Mouse (Mus musculus) limb, embryonic 14.5 days (tissue): ENCODE results near the gene Krt9. TPM values are rescaled to one million over a fixed set of nuclear protein-coding genes. Genes with fewer than 3 reads are reported as not detected.

Source experiments
- ATAC-seq: fragments of 200-750 bp; cut with Nextera tagmentation; 2 replicates; pipeline ENCODE4 v1.8.0; 2017; ENCODE audit warnings: low read depth, moderate number of reproducible peaks, moderate TSS enrichment; ENCODE audit not compliant: low FRiP score
- DNase-seq: peaks from one replicate; pipeline ENCODE4 v3.0.0-alpha.2; 2015; ENCODE audit warnings: low spot score
- H3K27ac ChIP-seq: fragments of 300-500 bp; sonication (generic); replicated peaks from 2 replicates; pipeline ENCODE4 v1.5.1; 2014; ENCODE audit warnings: low read depth, mild to moderate bottlenecking, low read length, moderate library complexity, mixed read lengths
- H3K27me3 ChIP-seq: fragments of 300-500 bp; sonication (generic); 2 replicates; pipeline ENCODE4 v1.6.1; 2014; ENCODE audit warnings: low read length, mixed read lengths; ENCODE audit not compliant: control insufficient read depth, insufficient read depth
- H3K36me3 ChIP-seq: fragments of 300-500 bp; sonication (generic); 2 replicates; pipeline ENCODE4 v1.6.1; 2014; ENCODE audit warnings: mild to moderate bottlenecking, low read length, moderate library complexity, mixed read lengths; ENCODE audit not compliant: control insufficient read depth, insufficient read depth
- H3K4me1 ChIP-seq: fragments of 300-500 bp; sonication (generic); 2 replicates; pipeline ENCODE4 v1.6.1; 2014; ENCODE audit warnings: antibody characterized with exemption, low read length, mixed read lengths; ENCODE audit not compliant: control insufficient read depth, insufficient read depth
- H3K4me2 ChIP-seq: fragments of 300-500 bp; sonication (generic); replicated peaks from 2 replicates; pipeline ENCODE4 v1.6.1; 2014; ENCODE audit warnings: low read depth, mild to moderate bottlenecking, low read length, moderate library complexity; ENCODE audit not compliant: severe bottlenecking
- H3K4me3 ChIP-seq: fragments of 300-500 bp; sonication (generic); replicated peaks from 2 replicates; pipeline ENCODE4 v1.5.1; 2014; ENCODE audit warnings: low read length
- H3K9ac ChIP-seq: fragments of 300-500 bp; sonication (generic); 2 replicates; pipeline ENCODE4 v1.6.1; 2014; ENCODE audit warnings: mild to moderate bottlenecking, low read depth, low read length, moderate library complexity; ENCODE audit not compliant: severe bottlenecking
- H3K9me3 ChIP-seq: fragments of 300-500 bp; sonication (generic); 2 replicates; pipeline ENCODE4 v1.6.1; 2016; ENCODE audit warnings: low read length; ENCODE audit not compliant: control insufficient read depth
- POLR2A ChIP-seq: fragments of 200-500 bp; IDR thresholded peaks from 2 replicates; pipeline ENCODE4 v1.8.0; 2012; ENCODE audit warnings: inconsistent platforms, mild to moderate bottlenecking, moderate library complexity, borderline replicate concordance; ENCODE audit not compliant: insufficient read depth, insufficient read length; ENCODE audit errors: extremely low read depth
- WGBS: fragments of 180-500 bp; shearing (Covaris S2); extraction: QIAGEN DNeasy Blood & Tissue Kit; methylation state at CpG from one replicate; pipeline ENCODE4 v1.1.7; 2014; 5-methylcytosine and 5-hydroxymethylcytosine counted together
- polyA plus RNA-seq, 2 experiments: library from polyadenylated mRNA; depleted of rRNA in 1 of 2; stranded (reverse) in 1 of 2; unstranded in 1 of 2; fragments of >200 nt; fragmentation: Nextera tagmentation in 1 of 2; extraction: Ambion mirVana in 1 of 2; gene quantifications; 2 replicates each; pipeline versions ENCODE4 v1.2.1 to v1.2.3; 2012 to 2014

Krt9 gene
- polyA plus RNA-seq, 2 experiments, result 0.39 TPM; not detected in 1

DNA sequence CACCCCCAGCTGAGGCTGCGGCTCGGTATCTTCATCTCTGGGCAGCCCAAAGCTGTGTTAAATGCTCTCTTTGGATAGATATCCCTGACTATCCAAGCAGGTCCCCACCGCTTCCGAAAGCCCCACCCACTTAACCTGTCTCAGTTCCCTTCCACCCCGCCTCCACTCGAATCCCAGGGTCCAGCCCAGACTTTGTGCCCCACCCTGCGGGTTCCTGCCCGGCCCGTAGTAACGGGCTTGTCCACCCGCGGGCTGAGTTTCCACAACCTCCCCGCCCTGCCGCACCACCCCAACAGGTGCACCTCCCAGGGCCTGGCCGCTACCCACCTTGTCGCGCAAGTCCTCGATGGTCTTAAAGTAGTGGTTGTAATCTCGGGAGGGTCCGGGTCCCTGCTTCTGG, 47.9 kb downstream of the Krt9 start:
- no peak overlapping the region for H3K9ac ChIP-seq
- H3K9me3 ChIP-seq, result no peaks in the 10 kb centered on the region
- under 1% methylated on average over 20 of the region's 20 CpGs for WGBS
- H3K4me2 ChIP-seq, result peak overlapping the region; percentile 45
- H3K4me3 ChIP-seq, result peak overlapping the region; percentile 29
- TF ChIP-seq POLR2A, result no peak
- peaks cover 10% of the 10 kb centered on the region for H3K4me1 ChIP-seq
- peaks cover 27% of the 10 kb centered on the region for H3K27me3 ChIP-seq
- H3K27ac ChIP-seq, result no peak overlapping the region
- H3K36me3 ChIP-seq, result no peaks in the 10 kb centered on the region
- DNase-seq (no peak), ATAC-seq (no peak)

DNA sequence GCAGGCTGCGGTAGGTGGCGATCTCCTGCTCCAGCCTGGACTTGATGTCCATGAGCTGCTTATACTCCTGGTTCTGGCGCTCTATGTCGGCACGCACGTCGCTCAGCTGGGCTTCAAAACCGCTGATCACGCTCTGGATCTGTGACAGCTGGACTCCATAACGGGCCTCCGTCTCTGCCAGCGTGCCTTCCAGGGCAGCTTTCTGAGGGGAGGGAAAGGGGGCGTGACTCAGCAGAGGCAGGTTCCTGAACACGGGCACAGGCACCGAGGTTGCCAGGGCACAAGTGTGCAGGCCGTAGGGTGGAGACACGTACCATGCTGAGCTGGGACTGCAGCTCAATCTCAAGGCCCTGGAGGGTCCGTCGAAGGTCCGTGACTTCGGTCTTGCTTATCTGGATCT, 52.1 kb downstream of the Krt9 start:
- no peak overlapping the region for H3K4me3 ChIP-seq
- H3K4me1 ChIP-seq, result peaks cover 11% of the 10 kb centered on the region
- no peak overlapping the region for H3K9ac ChIP-seq
- H3K27me3 ChIP-seq, result peaks cover 21% of the 10 kb centered on the region
- no peaks in the 10 kb centered on the region for H3K9me3 ChIP-seq
- ATAC-seq, result no peak
- no peak overlapping the region for H3K4me2 ChIP-seq
- no peaks in the 10 kb centered on the region for H3K36me3 ChIP-seq
- DNase-seq, result no peak
- H3K27ac ChIP-seq, result no peak overlapping the region
- WGBS, result 74% methylated on average over 21 of the region's 21 CpGs
- TF ChIP-seq POLR2A, result no peak

DNA sequence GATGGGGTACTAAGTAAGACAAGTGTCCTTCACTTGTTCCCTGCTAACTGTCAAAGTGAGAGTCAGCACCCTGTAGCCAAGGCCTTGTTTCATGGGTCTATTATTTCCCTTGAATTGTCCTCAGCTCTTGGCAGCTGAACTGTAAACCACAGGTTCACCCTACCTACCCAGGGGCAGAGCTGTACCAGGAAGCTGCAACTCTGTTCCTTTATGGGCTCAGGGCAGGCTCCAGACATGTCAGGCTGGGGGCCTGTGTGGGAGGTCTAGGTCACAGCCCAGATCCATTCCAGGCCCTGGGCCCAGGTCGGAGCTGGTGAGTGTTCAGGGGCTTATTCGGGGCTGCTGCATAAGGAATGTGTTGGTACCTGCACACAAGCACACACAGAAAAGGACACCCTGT, 53.7 kb downstream of the Krt9 start:
- TF ChIP-seq POLR2A, result no peak
- H3K27me3 ChIP-seq, result peaks cover 7% of the 10 kb centered on the region; the same call in 1 of the 2 replicates
- no peaks in the 10 kb centered on the region for H3K36me3 ChIP-seq
- no peak overlapping the region for H3K4me2 ChIP-seq
- H3K4me3 ChIP-seq, result no peak overlapping the region
- no peak for ATAC-seq
- H3K27ac ChIP-seq, result no peak overlapping the region
- 0 out of 2 replicates have a peak, but pooled peaks cover 2% of the 10 kb centered on the region for H3K4me1 ChIP-seq
- H3K9me3 ChIP-seq, result no peaks in the 10 kb centered on the region
- no peak for DNase-seq
- H3K9ac ChIP-seq, result no peak overlapping the region
- WGBS, result 40% methylated on average over 2 of the region's 2 CpGs

DNA sequence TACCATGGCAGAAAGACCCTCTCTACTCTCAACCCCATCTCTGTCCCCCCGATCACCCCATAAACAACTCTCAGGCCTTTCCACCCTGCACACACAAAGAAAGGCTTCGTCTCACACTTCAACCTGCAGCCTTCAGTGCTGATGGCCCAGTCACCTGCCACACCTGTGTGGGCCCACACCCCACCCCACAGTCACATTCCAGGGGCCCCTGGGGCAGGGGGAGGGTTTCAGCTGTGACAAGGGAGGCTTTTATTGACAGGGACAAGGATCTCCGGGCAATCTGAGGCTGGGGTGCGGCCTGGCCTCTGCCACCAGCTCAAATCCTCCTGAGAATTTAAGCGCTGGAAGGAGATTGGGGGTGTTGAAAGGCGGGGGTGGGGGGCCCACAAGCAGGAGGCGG, 54.2 kb downstream of the Krt9 start:
- 55% methylated on average over 7 of the region's 7 CpGs for WGBS
- Histone ChIP-seq H3K4me3 (no peak overlapping the region), H3K27me3 (0 out of 2 replicates have a peak, but pooled peaks cover under 1% of the 10 kb centered on the region), H3K36me3 (no peaks in the 10 kb centered on the region), H3K4me1 (0 out of 2 replicates have a peak, but pooled peaks cover 2% of the 10 kb centered on the region), H3K4me2 (no peak overlapping the region), H3K27ac (no peak overlapping the region), H3K9ac (no peak overlapping the region), H3K9me3 (no peaks in the 10 kb centered on the region)
- TF ChIP-seq POLR2A, result no peak
- ATAC-seq (no peak), DNase-seq (no peak)

DNA sequence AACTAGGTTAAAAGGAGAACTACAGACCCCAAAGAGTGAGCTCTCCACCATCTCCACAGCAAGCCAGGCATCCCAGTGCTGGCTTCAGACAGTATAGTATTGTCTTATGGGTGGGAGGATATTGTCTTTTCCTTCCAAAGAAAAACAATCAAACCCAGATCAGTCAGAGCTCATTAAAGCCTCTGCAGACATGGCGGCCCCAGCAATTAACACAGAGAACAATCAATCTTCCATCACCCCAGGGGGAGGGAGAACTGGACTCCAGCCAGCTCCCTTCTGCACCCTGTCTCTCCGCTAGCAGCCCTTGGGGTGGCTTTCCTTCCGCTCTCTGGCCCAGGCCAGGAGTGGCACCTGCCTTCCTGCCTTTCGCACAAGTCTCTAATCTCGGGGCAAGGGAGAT, 55.4 kb downstream of the Krt9 start:
- Histone ChIP-seq H3K27ac (no peak overlapping the region), H3K4me2 (no peak overlapping the region), H3K4me1 (0 out of 2 replicates have a peak, but pooled peaks cover 2% of the 10 kb centered on the region), H3K4me3 (no peak overlapping the region), H3K9ac (no peak overlapping the region), H3K27me3 (no peaks in the 10 kb centered on the region), H3K36me3 (no peaks in the 10 kb centered on the region), H3K9me3 (no peaks in the 10 kb centered on the region)
- ATAC-seq (no peak), DNase-seq (no peak)
- 36% methylated on average over 5 of the region's 5 CpGs for WGBS
- TF ChIP-seq POLR2A, result no peak

Other genes starting within 250 kb of the Krt9 start
- gene Krtap9-5, start 244.8 kb downstream of the Krt9 start, polyA plus RNA-seq (2012; rRNA removed), result not detected in 2 replicates
- gene Krtap9-5, start 244.8 kb downstream of the Krt9 start, polyA plus RNA-seq (2014; fragmentation: Nextera tagmentation; extraction: Ambion mirVana), result not detected in 2 replicates
- gene Krtap29-1, start 214.2 kb downstream of the Krt9 start, polyA plus RNA-seq (2012; rRNA removed), result 0.09 TPM in 1 of 2 replicates, not detected in the other
- not detected in 2 replicates for gene Krtap29-1, start 214.2 kb downstream of the Krt9 start, polyA plus RNA-seq (2014; fragmentation: Nextera tagmentation; extraction: Ambion mirVana)
- gene Krtap16-1, start 206.6 kb downstream of the Krt9 start, polyA plus RNA-seq (2012; rRNA removed), result not detected in 2 replicates
- 0.19 TPM in 1 of 2 replicates, not detected in the other for gene Krtap16-1, start 206.6 kb downstream of the Krt9 start, polyA plus RNA-seq (2014; fragmentation: Nextera tagmentation; extraction: Ambion mirVana)
- 0.09 and 0.19 TPM in 2 replicates for gene Krtap17-1, start 199.3 kb downstream of the Krt9 start, polyA plus RNA-seq (2012; rRNA removed)
- 0.37 TPM in 1 of 2 replicates, not detected in the other for gene Krtap17-1, start 199.3 kb downstream of the Krt9 start, polyA plus RNA-seq (2014; fragmentation: Nextera tagmentation; extraction: Ambion mirVana)
- 0.08 TPM in 1 of 2 replicates, not detected in the other for gene Krt33a, start 177.0 kb downstream of the Krt9 start, polyA plus RNA-seq (2012; rRNA removed)
- gene Krt33a, start 177.0 kb downstream of the Krt9 start, polyA plus RNA-seq (2014; fragmentation: Nextera tagmentation; extraction: Ambion mirVana), result 0.15 and 0.29 TPM in 2 replicates
- 0.31 and 0.41 TPM in 2 replicates for gene Krt33b, start 163.4 kb downstream of the Krt9 start, polyA plus RNA-seq (2012; rRNA removed)
- gene Krt33b, start 163.4 kb downstream of the Krt9 start, polyA plus RNA-seq (2014; fragmentation: Nextera tagmentation; extraction: Ambion mirVana), result 0.17 and 0.54 TPM in 2 replicates
- gene Krt34, start 151.7 kb downstream of the Krt9 start, polyA plus RNA-seq (2012; rRNA removed), result not detected in 2 replicates
- gene Krt34, start 151.7 kb downstream of the Krt9 start, polyA plus RNA-seq (2014; fragmentation: Nextera tagmentation; extraction: Ambion mirVana), result 0.11 TPM in 1 of 2 replicates, not detected in the other
- 0.04 and 0.13 TPM in 2 replicates for gene Krt31, start 142.7 kb downstream of the Krt9 start, polyA plus RNA-seq (2012; rRNA removed)
- gene Krt31, start 142.7 kb downstream of the Krt9 start, polyA plus RNA-seq (2014; fragmentation: Nextera tagmentation; extraction: Ambion mirVana), result 0.26 TPM in 1 of 2 replicates, not detected in the other
- 0.10 TPM in 1 of 2 replicates, not detected in the other for gene Krt32, start 105.0 kb downstream of the Krt9 start, polyA plus RNA-seq (2012; rRNA removed)
- 0.40 TPM in 1 of 2 replicates, not detected in the other for gene Krt32, start 105.0 kb downstream of the Krt9 start, polyA plus RNA-seq (2014; fragmentation: Nextera tagmentation; extraction: Ambion mirVana)
- gene Krt35, start 97.0 kb downstream of the Krt9 start, polyA plus RNA-seq (2012; rRNA removed), result 1.7 and 2.9 TPM in 2 replicates
- 7.0 and 7.2 TPM in 2 replicates for gene Krt35, start 97.0 kb downstream of the Krt9 start, polyA plus RNA-seq (2014; fragmentation: Nextera tagmentation; extraction: Ambion mirVana)
- gene Krt36, start 87.6 kb downstream of the Krt9 start, polyA plus RNA-seq (2012; rRNA removed), result 0.36 and 1.1 TPM in 2 replicates
- gene Krt36, start 87.6 kb downstream of the Krt9 start, polyA plus RNA-seq (2014; fragmentation: Nextera tagmentation; extraction: Ambion mirVana), result 2.9 and 5.9 TPM in 2 replicates
- 0.15 and 0.62 TPM in 2 replicates for gene Krt13, start 71.7 kb downstream of the Krt9 start, polyA plus RNA-seq (2012; rRNA removed)
- gene Krt13, start 71.7 kb downstream of the Krt9 start, polyA plus RNA-seq (2014; fragmentation: Nextera tagmentation; extraction: Ambion mirVana), result 0.54 and 1.7 TPM in 2 replicates
- gene Krt15, start 57.3 kb downstream of the Krt9 start, polyA plus RNA-seq (2012; rRNA removed), result 113 and 213 TPM in 2 replicates
- 168 and 205 TPM in 2 replicates for gene Krt15, start 57.3 kb downstream of the Krt9 start, polyA plus RNA-seq (2014; fragmentation: Nextera tagmentation; extraction: Ambion mirVana)
- 30.3 and 74.0 TPM in 2 replicates for gene Krt19, start 44.6 kb downstream of the Krt9 start, polyA plus RNA-seq (2012; rRNA removed)
- gene Krt19, start 44.6 kb downstream of the Krt9 start, polyA plus RNA-seq (2014; fragmentation: Nextera tagmentation; extraction: Ambion mirVana), result 89.1 and 105 TPM in 2 replicates
- gene Krt14, start 14.3 kb upstream of the Krt9 start, polyA plus RNA-seq (2012; rRNA removed), result 238 and 293 TPM in 2 replicates
- gene Krt14, start 14.3 kb upstream of the Krt9 start, polyA plus RNA-seq (2014; fragmentation: Nextera tagmentation; extraction: Ambion mirVana), result 480 and 495 TPM in 2 replicates
- gene Krt16, start 55.7 kb upstream of the Krt9 start, polyA plus RNA-seq (2012; rRNA removed), result 0.24 and 0.26 TPM in 2 replicates
- gene Krt16, start 55.7 kb upstream of the Krt9 start, polyA plus RNA-seq (2014; fragmentation: Nextera tagmentation; extraction: Ambion mirVana), result 0.29 and 0.61 TPM in 2 replicates
- 22.1 and 28.1 TPM in 2 replicates for gene Krt17, start 67.8 kb upstream of the Krt9 start, polyA plus RNA-seq (2012; rRNA removed)
- gene Krt17, start 67.8 kb upstream of the Krt9 start, polyA plus RNA-seq (2014; fragmentation: Nextera tagmentation; extraction: Ambion mirVana), result 75.5 and 78.5 TPM in 2 replicates
- 0.06 and 0.08 TPM in 2 replicates for gene Krt42, start 76.6 kb upstream of the Krt9 start, polyA plus RNA-seq (2012; rRNA removed)
- gene Krt42, start 76.6 kb upstream of the Krt9 start, polyA plus RNA-seq (2014; fragmentation: Nextera tagmentation; extraction: Ambion mirVana), result not detected in 2 replicates
- 229 and 342 TPM in 2 replicates for gene Eif1, start 126.6 kb upstream of the Krt9 start, polyA plus RNA-seq (2012; rRNA removed)
- 1,852 and 1,886 TPM in 2 replicates for gene Eif1, start 126.6 kb upstream of the Krt9 start, polyA plus RNA-seq (2014; fragmentation: Nextera tagmentation; extraction: Ambion mirVana)
- 0.36 and 0.74 TPM in 2 replicates for gene Gast, start 141.2 kb upstream of the Krt9 start, polyA plus RNA-seq (2012; rRNA removed)
- gene Gast, start 141.2 kb upstream of the Krt9 start, polyA plus RNA-seq (2014; fragmentation: Nextera tagmentation; extraction: Ambion mirVana), result 0.47 and 0.50 TPM in 2 replicates
- 3.8 and 4.4 TPM in 2 replicates for gene Hap1, start 162.9 kb upstream of the Krt9 start, polyA plus RNA-seq (2012; rRNA removed)
- 1.4 and 1.6 TPM in 2 replicates for gene Hap1, start 162.9 kb upstream of the Krt9 start, polyA plus RNA-seq (2014; fragmentation: Nextera tagmentation; extraction: Ambion mirVana)
- 111 and 123 TPM in 2 replicates for gene Jup, start 204.5 kb upstream of the Krt9 start, polyA plus RNA-seq (2012; rRNA removed)
- 145 and 159 TPM in 2 replicates for gene Jup, start 204.5 kb upstream of the Krt9 start, polyA plus RNA-seq (2014; fragmentation: Nextera tagmentation; extraction: Ambion mirVana)
- 120 and 160 TPM in 2 replicates for gene P3h4, start 221.6 kb upstream of the Krt9 start, polyA plus RNA-seq (2012; rRNA removed)
- gene P3h4, start 221.6 kb upstream of the Krt9 start, polyA plus RNA-seq (2014; fragmentation: Nextera tagmentation; extraction: Ambion mirVana), result 92.1 and 95.2 TPM in 2 replicates
- 251 and 316 TPM in 2 replicates for gene Fkbp10, start 222.5 kb upstream of the Krt9 start, polyA plus RNA-seq (2012; rRNA removed)
- 179 and 187 TPM in 2 replicates for gene Fkbp10, start 222.5 kb upstream of the Krt9 start, polyA plus RNA-seq (2014; fragmentation: Nextera tagmentation; extraction: Ambion mirVana)
- 131 and 140 TPM in 2 replicates for gene Nt5c3b, start 248.6 kb upstream of the Krt9 start, polyA plus RNA-seq (2012; rRNA removed)
- gene Nt5c3b, start 248.6 kb upstream of the Krt9 start, polyA plus RNA-seq (2014; fragmentation: Nextera tagmentation; extraction: Ambion mirVana), result 138 and 147 TPM in 2 replicates
- gene Klhl10, start 248.7 kb upstream of the Krt9 start, polyA plus RNA-seq (2012; rRNA removed), result 1.9 and 2.5 TPM in 2 replicates
- gene Klhl10, start 248.7 kb upstream of the Krt9 start, polyA plus RNA-seq (2014; fragmentation: Nextera tagmentation; extraction: Ambion mirVana), result 0.74 and 1.0 TPM in 2 replicates